Mouse (Mus musculus) urinary bladder, postnatal 14 days (tissue): ENCODE data around the gene Olfr1310.
"Not testable (repeated sequence)": the region's sequence is repeated elsewhere in the genome, so short reads cannot be mapped to it uniquely, and the experiment has no call there.

Experiments used
- DNase-seq: peaks from one replicate; pipeline ENCODE4 v3.0.0; 2021; ENCODE audit warnings: low spot score

Olfr1310 gene

DNA sequence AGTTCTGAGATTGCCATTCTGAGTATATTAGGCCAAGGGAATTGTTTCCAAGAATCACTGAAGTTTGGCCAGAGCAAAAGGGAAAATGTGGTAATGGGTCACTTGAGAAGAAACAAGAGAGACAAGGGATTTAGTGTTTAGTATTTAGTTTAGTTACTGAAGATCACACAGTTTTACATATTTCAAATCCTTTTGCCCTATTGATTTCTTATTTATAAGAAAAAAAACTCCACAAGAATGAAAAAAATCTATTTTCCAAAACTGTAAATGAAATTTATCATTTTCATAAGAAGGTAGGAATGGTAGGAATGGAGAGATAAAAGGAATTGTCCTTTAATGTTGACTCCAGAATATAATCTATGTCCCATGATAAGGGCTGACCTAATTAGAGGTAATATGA lies at the start of gene Olfr1310:
TSS of gene Olfr1310 (minus strand) at position 101 of the 400 bp plus-strand sequence.
- no peak for DNase-seq

DNA sequence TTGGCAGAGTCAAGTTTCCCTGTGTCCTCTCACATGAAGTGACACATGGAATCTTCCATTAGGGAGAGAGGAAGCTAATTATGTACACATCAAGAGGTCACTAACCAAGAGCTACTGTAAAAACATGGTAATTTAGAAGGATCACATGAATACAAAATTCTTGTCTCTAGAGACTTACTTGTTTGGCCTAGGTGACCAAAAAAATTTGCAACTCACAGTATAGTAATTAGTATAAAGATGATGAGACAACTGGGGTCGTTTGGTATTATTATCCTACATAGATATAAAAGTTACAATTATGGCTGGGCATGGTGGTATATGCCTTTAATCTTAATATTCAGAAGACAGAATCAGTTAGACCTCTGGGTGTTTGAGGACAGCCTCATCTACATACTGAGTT lies 37.6 kb upstream of the Olfr1310 start, which contains the start of gene Olfr1312:
TSS of gene Olfr1312 (minus strand) at position 101 of the 400 bp plus-strand sequence.
- DNase-seq: no peak

DNA sequence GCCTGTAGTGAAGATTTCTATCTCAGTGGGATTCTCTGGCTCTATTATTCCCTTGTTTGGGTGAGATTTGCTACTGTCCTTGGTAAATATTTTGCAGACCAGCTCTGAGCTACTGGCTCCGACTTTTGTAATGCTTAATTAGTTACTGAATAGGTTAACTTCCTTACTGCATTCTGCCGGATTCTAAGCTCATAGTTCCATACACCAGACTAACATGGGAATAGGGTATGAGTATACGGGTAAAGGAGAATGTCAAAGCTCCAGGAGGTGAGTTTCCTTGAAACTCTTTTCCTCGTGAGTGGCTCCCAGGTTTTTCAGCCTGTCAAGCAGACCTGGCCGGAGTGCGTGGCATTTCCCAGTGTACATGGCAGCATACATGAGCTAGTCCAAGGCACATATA lies 14.5 kb upstream of the Olfr1310 start:
- DNase-seq: not testable (repeated sequence)

DNA sequence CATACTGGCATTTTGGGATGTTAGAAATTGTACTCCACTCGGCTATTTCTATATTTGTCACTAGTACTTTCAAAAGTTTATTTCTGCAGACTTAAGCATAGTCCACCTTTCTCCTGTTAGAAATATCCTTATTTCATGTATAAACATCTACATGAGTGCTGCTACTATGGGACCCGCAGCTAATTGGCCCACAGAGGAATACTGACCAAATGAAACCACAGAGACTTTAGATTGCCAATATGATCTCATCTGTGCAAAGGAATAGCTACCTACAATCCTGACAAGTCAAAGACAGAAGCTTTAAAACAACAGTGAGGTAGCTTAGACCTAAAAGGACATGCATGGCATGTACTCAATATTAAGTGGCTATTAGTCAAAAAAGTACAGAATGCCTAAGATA lies 11.8 kb upstream of the Olfr1310 start, which contains the start of gene Olfr1311:
TSS of gene Olfr1311 (minus strand) at position 101 of the 400 bp plus-strand sequence.
- DNase-seq: no peak

DNA sequence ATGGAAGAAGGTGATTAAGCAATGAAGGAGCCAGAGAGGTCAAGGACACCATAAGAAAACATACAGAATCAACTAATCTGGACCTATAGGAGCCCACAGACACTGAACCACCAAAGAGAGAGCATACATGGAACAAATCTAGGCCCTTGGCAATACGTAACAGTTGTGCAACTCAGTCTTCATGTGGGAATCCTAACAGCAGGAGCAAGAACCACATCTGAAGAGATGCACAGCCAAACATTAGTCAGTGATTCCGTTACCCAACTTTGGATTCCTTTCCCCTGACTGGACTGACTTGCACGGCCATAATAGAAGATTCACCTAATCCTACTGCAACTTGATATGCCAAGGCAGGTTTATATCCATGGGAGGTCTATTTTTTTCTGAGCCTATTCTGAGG lies 2.4 kb upstream of the Olfr1310 start:
- DNase-seq: no peak

DNA sequence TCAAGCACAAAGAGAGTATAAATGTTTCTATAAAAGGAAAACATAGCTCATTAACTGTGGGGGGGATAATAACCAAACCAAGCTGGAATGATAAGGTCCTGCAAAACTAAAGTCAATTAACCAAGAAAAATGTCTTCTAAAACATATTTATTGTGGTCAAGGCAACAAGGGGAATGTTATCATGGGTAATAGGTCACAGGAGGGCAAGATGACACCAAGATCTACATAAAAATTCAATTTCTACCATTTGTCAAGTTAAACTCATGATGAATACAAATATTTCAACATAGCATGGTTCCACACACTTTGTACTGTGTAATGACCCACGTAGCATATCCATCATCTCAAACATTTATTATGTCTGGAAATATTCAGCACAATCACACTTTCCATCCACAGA lies 22.3 kb downstream of the Olfr1310 start, which contains the start of gene Olfr1309:
TSS of gene Olfr1309 (minus strand) at position 101 of the 400 bp plus-strand sequence.
- no peak for DNase-seq

DNA sequence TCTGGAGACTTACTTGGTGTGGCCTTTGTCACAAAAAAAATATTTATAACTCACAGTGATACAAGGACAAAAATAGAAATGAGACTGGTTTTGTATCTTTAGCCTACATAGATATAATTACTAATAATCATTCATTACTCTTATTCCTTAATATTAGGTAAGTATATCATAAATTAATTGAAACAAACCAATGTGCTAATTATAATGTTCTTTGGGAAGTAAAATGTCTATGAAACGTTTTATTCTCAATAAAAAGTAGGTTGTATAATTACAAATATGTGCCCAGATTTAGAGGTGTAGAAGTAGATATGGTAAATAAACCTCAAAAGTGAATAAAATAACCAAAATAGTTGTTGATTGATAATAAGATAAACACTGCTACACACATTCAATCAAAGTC lies 47.7 kb downstream of the Olfr1310 start, which contains the start of gene Olfr1308:
TSS of gene Olfr1308 (minus strand) at position 101 of the 400 bp plus-strand sequence.
- no peak for DNase-seq
